Mouse (Mus musculus) forebrain, embryonic 13.5 days (tissue): ENCODE measurements around the gene Rtel1. TPM values are rescaled to one million over a fixed set of nuclear protein-coding genes. Genes with fewer than 3 reads are reported as not detected.

Source experiments
- ATAC-seq: fragments of 200-750 bp; cut with Nextera tagmentation; 2 replicates; pipeline ENCODE4 v1.8.0; 2017
- H3K27ac ChIP-seq: fragments of 300-500 bp; sonication (generic); 2 replicates; pipeline ENCODE4 v1.5.1; 2015; ENCODE audit warnings: inconsistent platforms, mild to moderate bottlenecking, moderate library complexity
- H3K27me3 ChIP-seq: fragments of 300-500 bp; sonication (generic); 2 replicates; pipeline ENCODE4 v1.6.1; 2015; ENCODE audit warnings: mild to moderate bottlenecking, inconsistent platforms
- H3K36me3 ChIP-seq: fragments of 300-500 bp; sonication (generic); 2 replicates; pipeline ENCODE4 v1.6.1; 2015; ENCODE audit warnings: mild to moderate bottlenecking, inconsistent platforms; ENCODE audit not compliant: poor library complexity, severe bottlenecking
- H3K4me1 ChIP-seq: fragments of 300-500 bp; sonication (generic); 2 replicates; pipeline ENCODE4 v1.6.1; 2015; ENCODE audit warnings: inconsistent platforms
- H3K4me2 ChIP-seq: fragments of 300-500 bp; sonication (generic); 2 replicates; pipeline ENCODE4 v1.6.1; 2015; ENCODE audit warnings: inconsistent platforms, mild to moderate bottlenecking, moderate library complexity
- H3K4me3 ChIP-seq: fragments of 300-500 bp; sonication (generic); 2 replicates; pipeline ENCODE4 v1.5.1; 2015; ENCODE audit warnings: mild to moderate bottlenecking, inconsistent platforms
- H3K9ac ChIP-seq: fragments of 300-500 bp; sonication (generic); 2 replicates; pipeline ENCODE4 v1.6.1; 2015; ENCODE audit warnings: mild to moderate bottlenecking, inconsistent platforms
- H3K9me3 ChIP-seq: fragments of 300-500 bp; sonication (generic); replicated peaks from 2 replicates; pipeline ENCODE4 v1.6.1; 2016; ENCODE audit warnings: inconsistent platforms
- WGBS: fragments of 180-500 bp; shearing (Covaris S2); methylation state at CpG from one replicate; pipeline ENCODE4 v1.1.7; 2015; 5-methylcytosine and 5-hydroxymethylcytosine counted together
- polyA plus RNA-seq: library from polyadenylated mRNA; unstranded; fragments of >200 nt; fragmentation: Nextera tagmentation; extraction: Ambion mirVana; gene quantifications from 2 replicates; pipeline ENCODE4 v1.2.1, GENCODE M21; 2015

Rtel1 gene
- polyA plus RNA-seq, 1 experiment from 2014 or later = 35.9 TPM

DNA sequence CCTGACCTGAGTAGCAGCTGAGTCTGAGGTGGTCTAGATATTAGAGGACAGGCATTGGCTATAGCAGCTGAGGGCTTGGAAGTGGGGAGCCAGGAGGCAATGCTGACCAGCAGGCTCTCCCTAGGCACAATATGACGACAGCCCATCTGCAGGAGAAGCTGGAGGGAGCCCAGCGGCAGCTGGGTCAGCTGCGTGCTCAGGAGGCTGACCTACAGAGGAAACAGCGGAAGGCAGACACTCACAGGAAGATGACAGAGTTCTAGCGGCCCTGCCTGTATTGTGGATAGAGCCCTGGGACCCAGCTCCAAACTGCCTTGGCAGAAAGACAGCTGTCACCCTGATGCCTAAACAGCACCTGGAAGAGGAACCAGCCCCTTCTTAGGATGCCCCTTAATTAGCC lies 60.7 kb downstream of the Rtel1 start:
- Histone ChIP-seq H3K9me3 (no peaks in the 10 kb centered on the region), H3K9ac (no peak overlapping the region), H3K27me3 (no peaks in the 10 kb centered on the region), H3K36me3 (peaks cover 72% of the 10 kb centered on the region), H3K27ac (no peak overlapping the region), H3K4me3 (no peak overlapping the region), H3K4me2 (no peak overlapping the region), H3K4me1 (no peaks in the 10 kb centered on the region)
- 89% methylated on average over 5 of the region's 5 CpGs for WGBS
- no peak for ATAC-seq

DNA sequence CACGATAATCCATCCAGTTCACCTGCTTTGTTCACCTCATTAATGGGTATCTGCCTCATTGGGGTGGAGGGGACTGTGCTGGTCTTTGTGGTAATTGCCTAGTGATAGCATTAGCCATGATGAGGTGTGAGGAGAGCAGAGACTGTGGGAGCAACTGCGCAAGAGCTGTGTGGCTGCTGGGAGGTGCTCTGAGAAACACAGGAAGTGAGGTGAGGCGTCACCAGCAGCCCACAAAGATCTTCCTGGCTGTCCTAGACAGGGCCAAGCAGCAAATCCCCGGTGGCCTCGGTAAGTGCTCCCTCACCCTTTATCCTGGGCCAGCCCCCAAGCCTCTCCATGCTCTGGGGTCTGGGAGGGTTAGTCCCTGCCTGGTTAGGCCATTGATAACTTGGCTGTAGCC lies 61.6 kb downstream of the Rtel1 start:
- H3K4me1 ChIP-seq = no peaks in the 10 kb centered on the region
- peaks cover 78% of the 10 kb centered on the region for H3K36me3 ChIP-seq
- no peaks in the 10 kb centered on the region for H3K9me3 ChIP-seq
- no peak overlapping the region for H3K27ac ChIP-seq
- H3K27me3 ChIP-seq = no peaks in the 10 kb centered on the region
- no peak overlapping the region for H3K4me3 ChIP-seq
- ATAC-seq = no peak
- H3K9ac ChIP-seq = no peak overlapping the region
- no peak overlapping the region for H3K4me2 ChIP-seq
- 97% methylated on average over 5 of the region's 5 CpGs for WGBS

DNA sequence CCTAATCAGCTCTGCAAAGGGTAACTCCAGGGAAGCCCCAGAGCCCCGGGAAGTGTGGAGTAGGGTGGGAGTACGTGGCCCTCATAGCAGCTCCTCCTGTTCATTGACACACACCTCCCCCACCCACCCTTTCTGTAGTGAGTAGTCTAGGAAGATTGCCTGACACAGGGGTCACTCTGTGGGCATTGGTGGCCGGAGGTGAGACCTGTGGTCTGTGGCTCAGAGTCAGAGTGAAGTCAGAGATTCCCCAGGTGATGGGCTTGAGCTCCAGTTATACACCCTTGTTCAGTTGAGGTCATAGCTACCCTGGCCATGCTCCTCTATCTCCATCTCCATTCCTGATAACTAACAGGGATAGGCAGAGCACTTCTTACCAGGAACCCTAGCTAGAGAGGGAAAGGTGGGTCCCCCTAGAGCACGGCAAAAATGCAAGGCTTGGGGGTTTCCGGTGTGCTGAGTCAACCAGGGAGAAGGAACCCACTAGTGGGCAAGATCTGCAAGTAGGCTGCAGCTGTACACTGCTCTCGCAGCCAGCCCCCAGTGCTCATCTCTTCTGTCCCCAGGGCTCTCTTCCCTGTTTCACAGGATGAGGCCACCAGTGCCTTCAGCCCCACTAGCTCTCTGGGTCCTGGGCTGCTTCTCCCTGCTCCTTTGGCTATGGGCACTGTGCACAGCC lies 62.2 kb downstream of the Rtel1 start:
- no peak overlapping the region for H3K4me3 ChIP-seq
- H3K4me1 ChIP-seq = no peaks in the 10 kb centered on the region
- H3K27ac ChIP-seq = no peak overlapping the region
- no peak overlapping the region for H3K9ac ChIP-seq
- H3K4me2 ChIP-seq = no peak overlapping the region
- H3K36me3 ChIP-seq = peaks cover 84% of the 10 kb centered on the region
- H3K9me3 ChIP-seq = no peaks in the 10 kb centered on the region
- H3K27me3 ChIP-seq = no peaks in the 10 kb centered on the region
- 88% methylated on average over 6 of the region's 6 CpGs for WGBS
- ATAC-seq = no peak

DNA sequence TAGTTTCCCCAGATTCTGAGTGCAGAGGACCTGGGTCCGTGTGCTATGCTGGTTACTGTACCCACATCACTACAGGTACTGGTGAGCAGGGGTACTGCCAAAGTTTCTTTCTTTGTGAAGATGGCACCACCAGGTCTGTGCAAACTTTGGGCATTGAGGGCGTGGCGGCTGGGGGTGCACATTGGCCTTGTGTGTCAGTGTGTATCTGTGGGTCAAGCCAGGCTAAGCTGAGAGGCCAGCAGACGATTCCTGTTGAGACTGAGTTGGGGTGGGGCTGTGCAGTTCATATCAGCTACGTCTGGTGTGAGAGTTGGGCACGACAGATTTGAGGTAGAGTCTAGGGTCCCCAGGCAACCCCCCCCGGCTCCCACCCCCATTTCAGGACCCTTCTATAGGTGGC lies 64.9 kb downstream of the Rtel1 start:
- H3K4me1 ChIP-seq = no peaks in the 10 kb centered on the region
- H3K4me2 ChIP-seq = no peak overlapping the region
- peaks cover 76% of the 10 kb centered on the region for H3K36me3 ChIP-seq
- no peaks in the 10 kb centered on the region for H3K27me3 ChIP-seq
- WGBS = 87% methylated on average over 7 of the region's 7 CpGs
- peak; percentile 41; the same call in 1 of the 2 replicates for ATAC-seq
- H3K4me3 ChIP-seq = no peak overlapping the region
- H3K9ac ChIP-seq = no peak overlapping the region
- no peaks in the 10 kb centered on the region for H3K9me3 ChIP-seq
- H3K27ac ChIP-seq = no peak overlapping the region

DNA sequence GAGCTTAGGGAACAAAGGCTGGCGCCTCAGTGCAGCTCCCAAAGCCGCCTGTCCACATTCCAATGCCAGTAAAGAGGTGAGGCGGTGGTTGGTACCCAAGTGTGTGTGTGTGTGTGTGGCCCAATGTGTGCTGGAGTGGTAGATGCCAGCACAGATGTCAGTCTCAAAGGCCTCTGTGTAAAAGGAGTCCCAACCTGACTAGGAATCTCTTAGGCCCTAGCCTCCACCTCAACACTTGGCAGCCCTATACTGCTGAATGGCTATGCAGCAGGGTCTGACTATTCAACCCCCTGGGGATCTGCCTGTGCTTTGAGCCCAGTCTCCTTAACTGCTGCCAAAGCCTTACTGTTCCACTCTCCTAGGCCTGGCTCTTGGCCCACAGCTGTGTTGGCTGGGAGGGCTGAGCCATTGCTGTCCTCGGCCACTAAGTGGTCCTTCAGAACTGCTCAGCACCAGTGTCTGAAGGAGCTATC lies 65.4 kb downstream of the Rtel1 start:
- WGBS = 84% methylated on average over 4 of the region's 4 CpGs
- H3K4me2 ChIP-seq = no peak overlapping the region
- no peak for ATAC-seq
- H3K9ac ChIP-seq = no peak overlapping the region
- peaks cover 72% of the 10 kb centered on the region for H3K36me3 ChIP-seq
- no peaks in the 10 kb centered on the region for H3K4me1 ChIP-seq
- no peaks in the 10 kb centered on the region for H3K9me3 ChIP-seq
- H3K4me3 ChIP-seq = no peak overlapping the region
- no peak overlapping the region for H3K27ac ChIP-seq
- no peaks in the 10 kb centered on the region for H3K27me3 ChIP-seq

DNA sequence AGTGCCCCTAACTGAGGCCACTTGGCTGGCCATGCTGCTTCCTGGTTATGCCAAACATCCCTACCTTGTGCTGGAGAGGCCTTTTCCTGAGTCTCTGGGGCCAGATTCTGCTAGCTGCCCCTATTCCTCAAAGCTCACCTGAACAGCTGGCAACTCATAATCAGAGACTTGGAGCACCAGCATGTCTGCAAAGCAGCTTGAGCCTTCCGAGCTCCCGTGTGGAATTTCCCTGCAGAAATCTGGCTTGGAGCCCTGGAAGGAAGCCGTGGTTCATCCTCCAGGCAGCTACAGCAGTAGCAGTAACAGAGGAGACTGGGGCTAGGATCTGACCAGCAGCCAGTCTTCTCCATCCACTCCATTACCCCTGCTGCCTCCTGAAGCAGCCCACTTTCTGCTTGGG lies 66.3 kb downstream of the Rtel1 start:
- Histone ChIP-seq H3K4me2 (no peak overlapping the region), H3K4me3 (no peak overlapping the region), H3K4me1 (no peaks in the 10 kb centered on the region), H3K9ac (no peak overlapping the region), H3K27me3 (no peaks in the 10 kb centered on the region), H3K27ac (no peak overlapping the region; the same call in 1 of the 2 replicates), H3K36me3 (peaks cover 72% of the 10 kb centered on the region), H3K9me3 (no peaks in the 10 kb centered on the region)
- ATAC-seq = no peak
- 94% methylated on average over 3 of the region's 3 CpGs for WGBS

DNA sequence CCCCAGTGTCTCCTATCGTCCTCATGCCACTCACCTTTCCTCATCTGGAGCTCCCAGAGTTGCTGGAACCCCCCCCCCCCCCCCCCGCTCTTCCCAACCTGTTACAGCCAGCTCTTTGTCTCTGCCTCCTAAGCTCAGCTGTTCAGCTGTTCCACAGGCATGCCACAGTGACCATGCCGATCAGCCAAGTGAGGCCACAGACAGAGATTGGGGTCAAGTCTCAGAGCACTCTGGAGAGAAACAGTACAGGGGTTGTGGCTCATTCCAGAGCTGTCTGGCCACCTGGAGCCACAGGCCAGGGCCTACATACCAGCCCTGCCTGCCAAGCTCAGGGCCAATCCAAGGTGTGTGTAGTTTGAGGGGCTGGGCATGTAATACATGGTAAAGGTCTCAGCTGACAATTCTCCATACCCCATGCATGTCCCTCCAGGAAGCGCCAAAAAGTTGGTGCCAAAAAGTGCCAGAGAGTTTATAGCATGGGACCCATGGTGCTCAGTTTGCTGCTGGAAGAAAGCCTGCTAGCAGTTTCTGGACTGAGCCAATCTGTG lies 67.2 kb downstream of the Rtel1 start:
- 87% methylated on average over 2 of the region's 4 CpGs for WGBS
- Histone ChIP-seq H3K4me3 (no peak overlapping the region), H3K9ac (no peak overlapping the region), H3K27ac (no peak overlapping the region), H3K4me2 (no peak overlapping the region), H3K36me3 (peaks cover 72% of the 10 kb centered on the region), H3K27me3 (no peaks in the 10 kb centered on the region), H3K4me1 (no peaks in the 10 kb centered on the region), H3K9me3 (no peaks in the 10 kb centered on the region)
- ATAC-seq = no peak

DNA sequence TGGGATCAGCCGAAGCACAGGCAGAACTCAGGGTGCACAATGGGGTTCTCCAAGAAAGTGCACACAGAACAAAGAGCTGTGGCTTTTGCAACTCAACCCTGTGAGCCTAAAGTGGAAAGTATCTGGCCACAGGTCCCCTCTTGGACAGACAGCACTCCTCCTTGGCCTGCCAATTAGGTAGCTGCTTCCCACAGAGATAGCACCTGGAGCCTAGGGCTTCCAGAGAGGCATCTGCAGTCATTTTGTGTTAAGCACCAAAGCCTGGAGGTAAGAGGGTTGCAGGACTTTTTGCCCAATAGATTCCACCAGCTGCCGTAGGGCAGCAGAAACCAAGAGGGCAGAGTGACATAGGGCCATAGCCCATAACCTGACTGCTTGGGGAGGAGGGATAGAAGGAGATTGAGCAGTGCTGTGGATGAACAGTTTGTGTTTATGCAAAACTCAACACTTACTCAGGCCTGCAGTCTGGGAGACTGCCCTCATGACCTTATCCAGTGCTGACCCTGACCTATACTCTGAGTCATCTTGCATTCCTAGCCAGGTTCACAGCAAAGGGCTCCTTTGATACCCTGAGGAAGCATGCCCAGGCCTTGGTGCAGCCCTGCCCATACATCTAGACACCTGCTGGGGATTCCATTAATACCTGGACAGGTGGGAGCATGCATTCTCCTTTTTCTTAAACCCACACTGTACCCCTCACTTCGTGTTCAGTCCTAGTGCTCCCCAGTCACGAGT lies 70.8 kb downstream of the Rtel1 start:
- no peaks in the 10 kb centered on the region for H3K27me3 ChIP-seq
- 83% methylated on average over 4 of the region's 4 CpGs for whole genome bisulfite sequencing
- H3K4me3 ChIP-seq = no peak overlapping the region
- no peaks in the 10 kb centered on the region for H3K9me3 ChIP-seq
- no peak overlapping the region for H3K4me2 ChIP-seq
- ATAC-seq = no peak
- H3K9ac ChIP-seq = no peak overlapping the region
- H3K36me3 ChIP-seq = peaks cover 42% of the 10 kb centered on the region
- H3K4me1 ChIP-seq = no peaks in the 10 kb centered on the region
- no peak overlapping the region for H3K27ac ChIP-seq

DNA sequence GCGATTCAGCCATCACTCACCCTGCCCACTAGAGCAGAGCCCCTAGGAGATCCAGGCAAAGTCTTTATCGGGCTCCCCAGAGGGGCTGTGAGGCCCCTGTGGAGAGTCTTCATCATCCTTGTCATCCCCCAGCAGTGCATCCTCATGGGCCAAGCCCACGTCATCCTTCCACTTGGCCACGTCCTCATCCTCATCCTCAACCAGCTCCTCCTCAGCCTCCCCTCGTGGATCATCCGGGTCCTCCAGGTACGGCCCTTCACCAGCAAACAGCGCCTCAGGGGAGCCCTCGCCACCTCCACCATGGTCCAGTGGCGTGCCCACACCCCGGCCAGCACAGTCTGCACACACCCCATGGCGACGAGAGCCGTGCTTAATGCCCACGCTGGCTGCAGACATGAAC lies 71.5 kb downstream of the Rtel1 start:
- ATAC-seq = 0 out of 2 replicates have a peak, but pooled peaks have one; percentile 33

DNA sequence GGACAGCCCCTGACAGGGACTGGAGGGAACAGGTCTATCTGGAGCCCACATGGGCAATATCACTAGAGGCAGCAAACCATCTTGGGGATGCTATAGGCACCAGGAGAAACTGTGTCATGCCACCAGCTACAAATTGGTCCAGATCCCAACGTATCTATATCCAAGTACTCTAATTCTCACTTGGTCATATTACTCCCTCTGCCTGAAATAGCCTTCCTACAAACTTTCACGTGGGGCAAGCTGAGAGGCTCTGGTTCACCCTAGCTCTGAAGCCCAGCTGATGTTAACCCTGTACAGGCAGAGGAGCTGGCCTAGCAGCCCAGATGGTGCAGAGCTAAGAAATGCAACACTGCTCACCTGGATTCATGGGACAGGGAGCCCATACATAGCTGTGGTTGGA lies 72.0 kb downstream of the Rtel1 start:
- H3K4me1 ChIP-seq = no peaks in the 10 kb centered on the region
- no peak overlapping the region for H3K27ac ChIP-seq
- no peak overlapping the region for H3K9ac ChIP-seq
- no peaks in the 10 kb centered on the region for H3K9me3 ChIP-seq
- H3K4me2 ChIP-seq = no peak overlapping the region
- no peak for ATAC-seq
- H3K36me3 ChIP-seq = peaks cover 33% of the 10 kb centered on the region
- no peak overlapping the region for H3K4me3 ChIP-seq
- H3K27me3 ChIP-seq = no peaks in the 10 kb centered on the region
- 77% methylated on average over 2 of the region's 2 CpGs for WGBS

More for the DNA sequence above, 71.5 kb downstream of the Rtel1 start:
- no peaks in the 10 kb centered on the region for H3K4me1 ChIP-seq
- H3K27me3 ChIP-seq = no peaks in the 10 kb centered on the region
- H3K4me2 ChIP-seq = no peak overlapping the region
- H3K4me3 ChIP-seq = no peak overlapping the region
- 87% methylated on average over 15 of the region's 15 CpGs for WGBS
- H3K9me3 ChIP-seq = no peaks in the 10 kb centered on the region
- no peak overlapping the region for H3K27ac ChIP-seq
- no peak overlapping the region for H3K9ac ChIP-seq
- H3K36me3 ChIP-seq = peaks cover 38% of the 10 kb centered on the region

DNA sequence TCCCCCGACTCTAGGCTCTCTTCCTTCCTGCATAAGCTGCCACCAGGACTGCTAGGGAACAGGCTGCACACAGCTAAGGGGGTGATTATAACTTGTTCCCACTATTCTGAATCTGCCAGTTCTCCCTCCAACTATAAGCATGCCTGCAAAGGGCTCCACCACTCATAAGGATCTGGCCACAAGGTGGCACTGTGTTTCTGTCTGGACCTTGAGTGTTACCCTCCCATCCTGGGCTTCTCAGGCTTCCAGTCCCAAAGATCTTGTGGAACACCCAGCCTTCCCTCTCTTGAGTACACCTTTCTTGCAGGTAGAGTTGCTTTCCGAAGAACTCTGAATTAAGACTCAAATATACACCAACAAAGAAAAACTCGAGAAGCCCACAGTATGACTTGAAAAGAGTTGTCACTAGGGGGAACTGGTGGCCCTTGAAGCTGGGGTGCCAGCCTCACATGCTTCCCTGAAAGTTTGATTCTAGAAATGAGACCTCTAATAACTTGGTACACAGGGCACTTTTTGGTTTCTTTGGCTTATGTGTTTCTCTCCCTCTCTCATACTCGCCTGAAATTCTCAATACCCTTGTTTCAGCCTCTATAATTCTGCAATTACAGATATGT lies 73.2 kb downstream of the Rtel1 start:
- H3K4me3 ChIP-seq = no peak overlapping the region
- 40% methylated on average over 4 of the region's 4 CpGs for WGBS
- no peak overlapping the region for H3K9ac ChIP-seq
- no peaks in the 10 kb centered on the region for H3K4me1 ChIP-seq
- peaks cover 25% of the 10 kb centered on the region for H3K36me3 ChIP-seq
- no peak overlapping the region for H3K4me2 ChIP-seq
- peak; percentile 77; the same call in 1 of the 2 replicates for ATAC-seq
- H3K9me3 ChIP-seq = no peaks in the 10 kb centered on the region
- no peaks in the 10 kb centered on the region for H3K27me3 ChIP-seq
- H3K27ac ChIP-seq = no peak overlapping the region

DNA sequence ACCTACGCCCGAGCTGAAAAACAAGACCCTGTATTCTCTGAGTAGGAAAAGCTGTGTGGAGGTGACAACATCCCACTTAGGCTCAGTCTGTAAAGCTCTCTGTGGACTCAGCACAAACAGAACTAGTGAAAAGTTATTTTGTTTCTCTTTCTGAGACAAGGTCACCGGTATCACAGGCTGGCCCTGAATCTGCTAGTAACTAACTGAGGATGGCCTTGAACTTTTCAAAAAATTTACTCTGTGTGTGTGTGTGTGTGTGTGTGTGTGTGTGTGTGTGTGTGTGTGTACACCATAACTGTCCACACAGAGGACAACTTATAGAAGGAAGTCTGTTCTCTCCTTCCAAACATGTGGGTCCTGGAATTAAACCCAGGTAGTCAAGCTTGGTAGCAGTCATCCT lies 74.5 kb downstream of the Rtel1 start:
- no peak for ATAC-seq
- no peak overlapping the region for H3K4me2 ChIP-seq
- H3K4me3 ChIP-seq = no peak overlapping the region
- 90% methylated on average over 3 of the region's 3 CpGs for WGBS
- H3K4me1 ChIP-seq = no peaks in the 10 kb centered on the region
- H3K27ac ChIP-seq = no peak overlapping the region
- peaks cover 25% of the 10 kb centered on the region for H3K36me3 ChIP-seq
- no peak overlapping the region for H3K9ac ChIP-seq
- H3K27me3 ChIP-seq = no peaks in the 10 kb centered on the region
- H3K9me3 ChIP-seq = no peaks in the 10 kb centered on the region
